Mouse (Mus musculus): Measurements from ENCODE around the gene Scrg1.

DNA sequence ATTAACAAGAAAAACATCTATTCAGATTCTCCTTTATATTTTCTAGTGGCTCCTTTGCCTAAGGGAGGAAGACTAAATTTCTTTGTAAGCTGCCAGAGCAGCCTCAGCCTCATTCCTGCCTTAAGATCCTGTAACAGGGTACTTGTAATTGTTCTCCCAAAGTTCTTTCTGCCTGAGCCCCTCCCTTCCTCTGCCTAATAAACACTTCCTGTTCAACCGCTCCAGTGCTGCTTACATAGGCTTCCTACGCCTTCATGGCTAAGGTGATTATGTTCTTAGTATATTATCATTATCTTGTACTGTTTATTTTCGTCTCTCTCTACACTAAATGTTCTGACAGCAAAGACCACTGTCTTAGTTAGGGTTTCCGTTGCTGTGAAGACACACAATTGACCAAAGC lies 52.9 kb downstream of the Scrg1 start:
- TF ChIP-seq CTCF (IDR thresholded peaks at IDR 0.05) (no peak), EP300 (IDR thresholded peaks at IDR 0.05; ENCODE audit: insufficient read depth, low read depth, low read length) (0 out of 2 replicates have a peak, but pooled peaks have one; percentile 9)
